9 mouse cellular contexts compared by ENCODE assay signal in the genomic region with DNA sequence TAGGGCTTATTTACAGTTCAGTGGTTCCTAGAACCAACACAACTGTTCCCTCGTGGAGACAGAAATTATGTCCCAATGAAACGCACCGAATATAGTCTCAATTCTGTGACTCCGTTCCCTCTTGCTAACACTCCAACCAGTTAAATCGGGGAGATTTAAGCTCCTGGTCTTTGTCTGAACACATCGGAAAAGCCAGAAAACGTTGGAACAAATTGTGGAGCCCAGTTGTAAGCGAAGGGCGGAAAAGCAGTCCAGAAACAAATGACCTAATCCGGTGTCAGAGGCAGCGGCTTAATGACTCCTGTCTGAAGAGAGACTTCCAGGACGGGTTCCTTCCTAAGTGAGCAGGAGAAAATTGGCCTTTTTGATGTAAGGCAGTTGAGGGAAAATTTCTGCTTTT.
DNase-seq lines count a peak whose midpoint lies in the region; ATAC-seq and TF ChIP-seq lines count a peak whose summit lies in the region.
"Had no signal": no experiment of that assay in that cellular context is flagged by ENCODE, and none has a peak within 500 bp of the region (broad histone marks: within the 10 kb centered on the region; RNA-seq: fewer than 3 reads in every experiment).

No protein-coding gene starts in this region.

- H3K27me3 ChIP-seq in kidney, adult 2 months (replicated peaks; ENCODE audit: control insufficient read depth, insufficient read depth, low read length), result 0 out of 2 replicates have a peak, but pooled peaks cover 1% of the 10 kb centered on the region
- H3K27me3 ChIP-seq in hindbrain, embryonic 15.5 days, result no peaks in the 10 kb centered on the region
- H3K27me3 ChIP-seq in liver, postnatal 0 days (ENCODE audit: insufficient read depth, low read length), result no peaks in the 10 kb centered on the region
- H3K27me3 ChIP-seq in stomach, embryonic 14.5 days (ENCODE audit: control insufficient read depth, insufficient read depth, low read length), result no peaks in the 10 kb centered on the region
- H3K27me3 ChIP-seq: CH12.LX had no signal

- DNase-seq in kidney, adult 2 months, result peak; percentile 51
- no peak for DNase-seq in kidney, adult 11 months
- no peak for DNase-seq in liver, postnatal 0 days
- DNase-seq in testis, postnatal 10 days (ENCODE audit: low spot score), result no peak
- no peak for DNase-seq in c-Kit-positive CD71-positive TER-119-positive erythroid progenitor cells, embryonic 14.5 days (ENCODE audit: low spot score)
- no peak for DNase-seq in MN1 (ENCODE audit: low spot score)

- peaks cover 3% of the 10 kb centered on the region; the same call in 1 of the 2 replicates for H3K4me1 ChIP-seq in kidney, adult 2 months (ENCODE audit: control insufficient read depth, insufficient read depth, low read length)
- peaks cover 19% of the 10 kb centered on the region for H3K4me1 ChIP-seq in hindbrain, embryonic 15.5 days (replicated peaks)
- H3K4me1 ChIP-seq in liver, postnatal 0 days (ENCODE audit: insufficient read depth), result peaks cover 11% of the 10 kb centered on the region; the same call in 1 of the 2 replicates
- H3K4me1 ChIP-seq in stomach, embryonic 14.5 days (ENCODE audit: control insufficient read depth, insufficient read depth, low read length), result peaks cover 27% of the 10 kb centered on the region

- ATAC-seq in hindbrain, embryonic 15.5 days (ENCODE audit: low FRiP score, low read depth), result no peak
- peak; percentile 46 for ATAC-seq in liver, postnatal 0 days
- ATAC-seq in stomach, embryonic 14.5 days (ENCODE audit: insufficient number of reproducible peaks, insufficient read depth, low FRiP score, low read depth), result no peak

- TF ChIP-seq EP300 in liver, postnatal 0 days (IDR thresholded peaks at IDR 0.05; ENCODE audit: low read depth), result no peak

- H3K36me3 ChIP-seq in kidney, adult 2 months (ENCODE audit: control insufficient read depth, insufficient read depth, low read length), result no peaks in the 10 kb centered on the region
- no peaks in the 10 kb centered on the region for H3K36me3 ChIP-seq in hindbrain, embryonic 15.5 days
- H3K36me3 ChIP-seq in liver, postnatal 0 days (replicated peaks; ENCODE audit: insufficient read depth, low read length), result no peaks in the 10 kb centered on the region
- H3K36me3 ChIP-seq in stomach, embryonic 14.5 days (ENCODE audit: control insufficient read depth, insufficient read depth, low read length), result no peaks in the 10 kb centered on the region

- WGBS in kidney, adult 2 months, result 6% methylated on average over 12 of the region's 12 CpGs
- 14% methylated on average over 12 of the region's 12 CpGs for WGBS in hindbrain, embryonic 15.5 days
- 18% methylated on average over 12 of the region's 12 CpGs for WGBS in liver, postnatal 0 days (ENCODE audit: insufficient replicate concordance)
- WGBS in stomach, embryonic 14.5 days, result 5% methylated on average over 12 of the region's 12 CpGs

- H3K4me3 ChIP-seq in kidney, adult 2 months (ENCODE audit: insufficient read depth, low read depth, low read length), result peak overlapping the region; percentile 13
- H3K4me3 ChIP-seq in hindbrain, embryonic 15.5 days, result peak overlapping the region; percentile 30
- peak overlapping the region; percentile 38 for H3K4me3 ChIP-seq in liver, postnatal 0 days (ENCODE audit: low read depth, low read length)
- H3K4me3 ChIP-seq in stomach, embryonic 14.5 days (ENCODE audit: low read depth, low read length), result peak overlapping the region; percentile 17; the same call in 1 of the 2 replicates

- no peak for TF ChIP-seq POLR2A in kidney, adult 2 months (IDR thresholded peaks at IDR 0.05; ENCODE audit: low read depth, low read length)

- TF ChIP-seq CTCF in kidney, adult 2 months (conservative IDR thresholded peaks at IDR 0.05; ENCODE audit: insufficient read depth, insufficient read length, low read depth, low read length), result no peak
- TF ChIP-seq CTCF in liver, postnatal 0 days (IDR thresholded peaks at IDR 0.05; ENCODE audit: low read depth), result no peak

- peak overlapping the region; percentile 13; the same call in 1 of the 2 replicates for H3K27ac ChIP-seq in kidney, adult 2 months (ENCODE audit: insufficient read depth, low read depth, low read length)
- H3K27ac ChIP-seq in hindbrain, embryonic 15.5 days (replicated peaks), result peak overlapping the region; percentile 12; the same call in 1 of the 2 replicates
- peak overlapping the region; percentile 81 for H3K27ac ChIP-seq in liver, postnatal 0 days (ENCODE audit: low read depth)
- peak overlapping the region; percentile 66 for H3K27ac ChIP-seq in stomach, embryonic 14.5 days (ENCODE audit: low read length)

- peak overlapping the region; percentile 53 for H3K4me2 ChIP-seq in hindbrain, embryonic 15.5 days
- peak overlapping the region; percentile 60 for H3K4me2 ChIP-seq in liver, postnatal 0 days (ENCODE audit: low read depth, low read length)
- peak overlapping the region; percentile 37 for H3K4me2 ChIP-seq in stomach, embryonic 14.5 days (replicated peaks; ENCODE audit: low read depth, low read length)

- no peaks in the 10 kb centered on the region for H3K9me3 ChIP-seq in hindbrain, embryonic 15.5 days
- no peaks in the 10 kb centered on the region; the same call in 1 of the 2 replicates for H3K9me3 ChIP-seq in liver, postnatal 0 days (ENCODE audit: low read length)
- H3K9me3 ChIP-seq in stomach, embryonic 14.5 days (ENCODE audit: control insufficient read depth, low read depth, low read length), result no peaks in the 10 kb centered on the region

- peak overlapping the region; percentile 12; the same call in 1 of the 2 replicates for H3K9ac ChIP-seq in hindbrain, embryonic 15.5 days
- peak overlapping the region; percentile 46 for H3K9ac ChIP-seq in liver, postnatal 0 days (replicated peaks)
- no peak overlapping the region for H3K9ac ChIP-seq in stomach, embryonic 14.5 days (replicated peaks; ENCODE audit: low read depth, low read length)

Comparison
In these comparisons a context has a peak if more than half of its experiments do, and no peak if none do; other contexts are left out.
1. H3K27ac ChIP-seq: peak in every context shown above with its lines; median percentile 81 in liver, postnatal 0 days; 66 in stomach, embryonic 14.5 days; 13 in kidney, adult 2 months; 12 in hindbrain, embryonic 15.5 days.